Mouse (Mus musculus) forebrain, postnatal 0 days (tissue): Measurements from ENCODE around the gene Cggbp1. TPM values are rescaled to one million over a fixed set of nuclear protein-coding genes. Genes with fewer than 3 reads are reported as not detected.
A peak's percentile ranks its signal among the peaks of the same experiment; 100 is the strongest.
"Not testable (repeated sequence)": the region's sequence is repeated elsewhere in the genome, so short reads cannot be mapped to it uniquely, and the experiment has no call there.

Source experiments
- ATAC-seq: fragments of 200-750 bp; cut with Nextera tagmentation; 2 replicates; pipeline ENCODE4 v1.8.0; 2017; ENCODE audit warnings: mild to moderate bottlenecking, moderate library complexity
- DNase-seq: peaks from one replicate; pipeline ENCODE4 v3.0.0-alpha.2; 2015
- H3K27ac ChIP-seq: fragments of 300-500 bp; sonication (generic); 2 replicates; pipeline ENCODE4 v1.5.1; 2014; ENCODE audit warnings: low read depth, mild to moderate bottlenecking, antibody characterized with exemption, low read length, moderate library complexity, mixed read lengths
- H3K27me3 ChIP-seq: fragments of 300-500 bp; sonication (generic); 2 replicates; pipeline ENCODE4 v1.6.1; 2014; ENCODE audit warnings: mild to moderate bottlenecking, low read length, mixed read lengths; ENCODE audit not compliant: insufficient read depth
- H3K36me3 ChIP-seq: fragments of 300-500 bp; sonication (generic); 2 replicates; pipeline ENCODE4 v1.6.1; 2014; ENCODE audit warnings: mild to moderate bottlenecking, moderate library complexity; ENCODE audit not compliant: insufficient read depth
- H3K4me1 ChIP-seq: fragments of 300-500 bp; sonication (generic); 2 replicates; pipeline ENCODE4 v1.6.1; 2014; ENCODE audit warnings: antibody characterized with exemption; ENCODE audit not compliant: insufficient read depth
- H3K4me2 ChIP-seq: fragments of 300-500 bp; sonication (generic); 2 replicates; pipeline ENCODE4 v1.6.1; 2014; ENCODE audit warnings: low read depth, mild to moderate bottlenecking, moderate library complexity
- H3K4me3 ChIP-seq: fragments of 300-500 bp; sonication (generic); 2 replicates; pipeline ENCODE4 v1.5.1; 2014; ENCODE audit warnings: low read depth, low read length, mixed read lengths
- H3K9ac ChIP-seq: fragments of 300-500 bp; sonication (generic); 2 replicates; pipeline ENCODE4 v1.6.1; 2014; ENCODE audit warnings: mild to moderate bottlenecking
- H3K9me3 ChIP-seq: fragments of 300-500 bp; sonication (generic); 2 replicates; pipeline ENCODE4 v1.6.1; 2016; ENCODE audit warnings: low read length
- CTCF ChIP-seq: sonication (generic); IDR thresholded peaks from 2 replicates; pipeline ENCODE4 v1.5.1; 2016; ENCODE audit warnings: antibody characterized with exemption, control low read depth, low read depth
- WGBS: fragments of 180-500 bp; shearing (Covaris S2); extraction: QIAGEN DNeasy Blood & Tissue Kit; methylation state at CpG from one replicate; pipeline ENCODE4 v1.1.7; 2014; 5-methylcytosine and 5-hydroxymethylcytosine counted together
- polyA plus RNA-seq: library from polyadenylated mRNA; unstranded; fragments of >200 nt; fragmentation: Nextera tagmentation; extraction: Ambion mirVana; gene quantifications from 2 replicates; pipeline ENCODE4 v1.2.1, GENCODE M21; 2015
- total RNA-seq: library from RNA; depleted of rRNA; stranded (reverse); fragments of >200 nt; gene quantifications from 2 replicates; pipeline ENCODE4 v1.2.3, GENCODE M21; 2014

The Cggbp1 gene
- total and polyA plus RNA-seq, 2 experiments from 2014 or later: 50.9 to 82.9 TPM

DNA sequence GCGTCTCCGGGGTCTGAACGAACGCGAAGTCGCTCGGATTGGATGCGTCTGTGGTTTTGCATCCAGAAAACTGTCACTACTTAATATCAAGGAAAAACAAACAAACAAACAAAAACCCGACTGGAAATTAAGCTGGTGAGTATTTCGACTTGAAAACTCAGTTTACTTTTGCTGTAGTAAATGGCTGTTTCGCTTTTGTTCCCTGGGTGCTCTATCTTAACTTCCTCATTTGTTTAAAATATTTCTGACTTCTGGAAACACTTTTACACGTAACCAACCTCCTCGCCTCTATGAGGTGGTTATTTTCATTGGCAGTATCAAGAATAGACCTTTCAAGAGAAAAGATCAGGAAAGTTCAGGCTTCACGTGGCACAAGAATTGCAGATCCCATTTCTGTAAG is 1.1 kb downstream of the Cggbp1 start:
- Histone ChIP-seq H3K4me3 (peak overlapping the region; percentile 96), H3K4me1 (peaks cover 14% of the 10 kb centered on the region), H3K9me3 (no peaks in the 10 kb centered on the region), H3K27ac (peak overlapping the region; percentile 95; the same call in 1 of the 2 replicates), H3K9ac (peak overlapping the region; percentile 85), H3K4me2 (peak overlapping the region; percentile 67), H3K36me3 (peaks cover 11% of the 10 kb centered on the region), H3K27me3 (no peaks in the 10 kb centered on the region)
- WGBS: 7% methylated on average over 14 of the region's 14 CpGs
- no peak for TF ChIP-seq CTCF
- no peak for ATAC-seq
- no peak for DNase-seq

DNA sequence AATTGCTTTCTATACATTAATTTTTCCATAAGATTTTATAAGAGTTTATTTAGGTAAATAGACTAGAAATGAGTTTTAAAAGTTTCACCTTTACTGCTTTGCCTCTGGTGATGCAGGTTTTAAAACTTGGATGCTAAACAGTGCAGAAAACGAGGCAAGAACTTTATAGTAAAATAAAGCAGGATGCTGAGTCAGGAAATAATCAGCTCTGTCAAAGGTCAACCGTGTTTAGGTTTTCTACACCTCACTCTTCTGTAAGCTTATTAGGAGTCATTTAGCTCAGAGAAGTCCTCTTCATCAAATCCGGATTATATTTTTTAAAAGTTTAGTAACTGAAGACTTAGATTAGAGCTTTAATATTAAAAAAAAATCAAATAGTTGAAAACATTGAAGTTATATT is 5.2 kb downstream of the Cggbp1 start:
- Histone ChIP-seq H3K4me3 (no peak overlapping the region), H3K36me3 (peaks cover 11% of the 10 kb centered on the region), H3K9me3 (no peaks in the 10 kb centered on the region), H3K9ac (no peak overlapping the region), H3K27me3 (no peaks in the 10 kb centered on the region), H3K4me1 (peaks cover 14% of the 10 kb centered on the region), H3K4me2 (no peak overlapping the region), H3K27ac (no peak overlapping the region)
- 87% methylated on average over 3 of the region's 3 CpGs for WGBS
- no peak for ATAC-seq
- TF ChIP-seq CTCF: no peak
- no peak for DNase-seq

DNA sequence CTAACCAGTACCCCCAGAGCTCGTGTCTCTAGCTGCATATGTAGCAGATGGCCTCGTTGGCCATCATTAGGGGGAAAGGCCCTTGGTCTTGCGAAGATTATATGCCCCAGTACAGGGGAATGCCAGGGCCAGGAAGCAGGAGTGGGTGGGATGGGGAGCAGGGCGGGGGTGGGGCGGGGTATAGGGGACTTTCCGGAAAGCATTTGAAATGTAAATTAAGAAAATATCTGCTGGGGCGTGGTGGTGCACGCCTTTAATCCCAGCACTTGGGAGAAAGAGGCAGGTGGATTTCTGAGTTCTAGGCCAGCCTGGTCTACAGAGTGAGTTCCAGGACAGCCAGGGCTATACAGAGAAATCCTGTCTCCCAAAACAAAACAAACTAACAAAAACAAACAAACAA is 14.0 kb downstream of the Cggbp1 start:
- not testable (repeated sequence) for H3K4me3 ChIP-seq, H3K27me3 ChIP-seq, H3K4me2 ChIP-seq, H3K9me3 ChIP-seq, H3K4me1 ChIP-seq, H3K36me3 ChIP-seq, ATAC-seq, DNase-seq, H3K9ac ChIP-seq, H3K27ac ChIP-seq
- 87% methylated on average over 8 of the region's 8 CpGs for WGBS

DNA sequence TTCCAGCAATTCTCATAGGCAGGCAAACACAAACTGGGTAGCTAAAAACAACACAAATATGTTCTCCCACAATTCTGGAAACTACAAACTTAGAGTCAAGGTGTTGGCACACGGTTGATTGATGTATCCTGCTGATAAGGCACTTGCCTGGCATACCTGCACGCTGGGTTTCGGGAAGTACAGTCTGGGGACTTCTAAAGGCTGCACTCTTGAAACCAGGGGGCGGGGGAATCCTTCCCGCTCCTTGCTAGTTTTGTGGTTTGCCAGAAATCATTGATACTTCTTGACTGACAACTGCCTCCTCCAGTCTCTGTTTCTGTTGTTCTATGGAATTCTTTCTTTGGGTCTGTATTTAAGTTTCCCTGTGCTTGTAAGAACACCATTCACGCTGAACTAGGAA is 16.8 kb downstream of the Cggbp1 start:
- Histone ChIP-seq H3K27ac (no peak overlapping the region), H3K36me3 (no peaks in the 10 kb centered on the region), H3K27me3 (no peaks in the 10 kb centered on the region), H3K4me3 (no peak overlapping the region), H3K4me1 (no peaks in the 10 kb centered on the region), H3K9me3 (no peaks in the 10 kb centered on the region), H3K4me2 (no peak overlapping the region), H3K9ac (no peak overlapping the region)
- ATAC-seq: no peak
- WGBS: 71% methylated on average over 6 of the region's 6 CpGs
- DNase-seq: no peak
- TF ChIP-seq CTCF: no peak

DNA sequence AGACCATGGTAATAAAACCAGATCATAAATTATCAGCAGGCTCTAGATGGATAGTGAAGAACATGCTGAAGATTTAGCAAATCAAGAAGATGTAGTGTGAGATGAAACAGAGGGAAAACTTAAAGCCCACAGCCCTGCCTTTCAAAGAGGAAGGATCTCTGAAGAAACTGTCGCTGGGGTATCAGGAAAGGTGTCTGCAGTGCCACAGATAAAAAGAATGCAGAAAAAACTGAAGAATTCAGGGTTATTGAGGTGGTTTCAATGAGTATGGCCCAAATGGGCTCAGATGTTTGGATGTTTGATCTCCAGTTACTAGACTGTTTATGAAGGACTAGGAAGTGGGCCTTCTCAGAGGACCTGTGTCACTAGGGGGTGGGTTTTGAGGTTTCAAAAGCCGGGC is 17.8 kb downstream of the Cggbp1 start:
- Histone ChIP-seq H3K36me3 (no peaks in the 10 kb centered on the region), H3K4me2 (no peak overlapping the region), H3K4me3 (no peak overlapping the region), H3K4me1 (no peaks in the 10 kb centered on the region), H3K27ac (no peak overlapping the region), H3K9me3 (no peaks in the 10 kb centered on the region), H3K9ac (no peak overlapping the region), H3K27me3 (no peaks in the 10 kb centered on the region)
- no peak for DNase-seq
- no peak for ATAC-seq
- WGBS: 83% methylated on average over 2 of the region's 2 CpGs
- no peak for TF ChIP-seq CTCF

DNA sequence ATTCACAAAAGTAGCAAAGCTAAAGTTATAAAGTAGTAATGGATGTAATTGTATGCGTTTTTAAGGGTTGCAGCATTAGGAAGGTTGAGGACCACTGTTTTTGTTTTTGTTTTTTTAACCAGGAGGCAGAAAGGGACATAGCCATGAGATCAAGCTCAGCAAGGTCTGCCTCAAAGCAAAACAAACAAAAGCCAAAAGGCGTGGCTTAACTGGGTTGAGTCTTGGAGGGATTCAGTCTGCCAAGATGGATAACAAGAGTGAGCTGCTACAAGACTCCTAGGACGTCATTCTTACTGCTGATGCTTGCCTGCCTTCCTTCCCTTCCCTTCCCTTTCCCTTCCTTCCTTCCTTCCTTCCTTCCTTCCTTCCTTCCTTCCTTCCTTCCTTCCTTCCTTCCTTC is 20.5 kb downstream of the Cggbp1 start:
- 29% methylated on average over 3 of the region's 3 CpGs for WGBS
- no peaks in the 10 kb centered on the region for H3K36me3 ChIP-seq
- no peaks in the 10 kb centered on the region for H3K9me3 ChIP-seq
- H3K27me3 ChIP-seq: no peaks in the 10 kb centered on the region
- no peak overlapping the region for H3K9ac ChIP-seq
- H3K27ac ChIP-seq: no peak overlapping the region
- no peak for DNase-seq
- H3K4me2 ChIP-seq: no peak overlapping the region
- H3K4me1 ChIP-seq: no peaks in the 10 kb centered on the region
- no peak for TF ChIP-seq CTCF
- no peak for ATAC-seq
- no peak overlapping the region for H3K4me3 ChIP-seq

DNA sequence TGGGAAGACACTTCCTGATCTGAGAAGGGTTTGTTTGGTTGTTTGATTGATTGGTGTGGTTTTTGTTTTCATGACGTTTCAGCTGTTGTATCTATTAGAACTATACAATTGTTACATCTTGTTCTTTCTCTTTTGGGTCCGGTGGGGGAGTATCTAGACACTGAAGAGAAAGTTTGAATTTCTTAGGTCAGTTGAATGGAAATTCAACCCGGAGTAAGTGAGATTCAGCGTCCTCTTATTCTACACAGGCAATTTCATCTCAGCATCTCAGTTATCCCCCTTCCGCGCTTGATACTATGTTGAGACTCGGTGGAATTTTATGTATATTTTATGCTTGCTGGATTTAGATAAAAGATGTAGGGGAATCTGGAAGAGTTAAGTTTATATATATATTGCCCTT is 21.0 kb downstream of the Cggbp1 start:
- H3K36me3 ChIP-seq: no peaks in the 10 kb centered on the region
- no peak overlapping the region for H3K27ac ChIP-seq
- no peaks in the 10 kb centered on the region for H3K9me3 ChIP-seq
- no peaks in the 10 kb centered on the region for H3K27me3 ChIP-seq
- peak overlapping the region; percentile 77 for H3K4me2 ChIP-seq
- no peak overlapping the region for H3K9ac ChIP-seq
- no peak for ATAC-seq
- no peaks in the 10 kb centered on the region for H3K4me1 ChIP-seq
- H3K4me3 ChIP-seq: peak overlapping the region; percentile 11
- TF ChIP-seq CTCF: no peak
- 8% methylated on average over 7 of the region's 7 CpGs for WGBS
- DNase-seq: no peak
